Mouse (Mus musculus) retina, postnatal 1 day (tissue): ENCODE results near the gene Rsad1.

Experiments used
- DNase-seq: peaks from one replicate; pipeline ENCODE4 v3.0.0-alpha.2; 2012

The Rsad1 gene

DNA sequence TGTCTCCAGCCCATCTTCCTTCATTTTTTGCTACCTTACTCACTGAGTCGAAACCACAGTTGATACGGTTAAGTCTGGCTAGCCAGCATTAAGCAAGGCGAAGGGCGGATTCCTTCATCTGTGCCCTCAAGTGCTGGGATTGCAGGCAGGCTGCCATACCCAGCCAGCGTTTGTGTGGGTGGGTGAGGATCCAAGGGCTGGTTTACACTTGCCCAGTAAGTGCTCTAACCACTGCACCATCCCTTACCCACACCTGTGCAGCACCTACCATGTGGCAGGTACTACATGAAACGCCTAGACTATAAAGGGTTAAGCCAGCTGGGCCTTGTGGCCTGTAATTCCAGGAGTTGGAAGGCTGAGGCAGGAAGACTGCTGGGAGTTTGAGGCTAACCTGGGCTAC is 1.8 kb downstream of the Rsad1 start:
- DNase-seq: no peak

DNA sequence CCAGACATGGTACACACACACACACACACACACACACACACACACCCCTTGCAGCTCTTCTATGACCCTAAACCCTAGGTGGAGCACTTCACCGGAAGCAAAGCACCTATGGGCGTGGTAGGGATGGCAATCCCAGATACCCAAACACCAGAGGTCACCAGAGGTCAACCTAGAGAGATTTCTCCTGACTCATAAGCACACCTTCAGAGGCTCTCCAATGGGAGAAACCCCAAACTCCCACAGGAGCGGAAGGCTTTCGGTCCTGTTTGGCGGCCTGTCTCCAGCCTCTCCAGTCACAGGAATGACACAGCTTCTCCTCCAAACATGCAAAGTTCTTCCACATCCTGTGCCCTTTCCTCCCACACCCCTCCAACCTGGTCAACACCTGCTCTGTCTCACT is 2.7 kb downstream of the Rsad1 start:
- no peak for DNase-seq

DNA sequence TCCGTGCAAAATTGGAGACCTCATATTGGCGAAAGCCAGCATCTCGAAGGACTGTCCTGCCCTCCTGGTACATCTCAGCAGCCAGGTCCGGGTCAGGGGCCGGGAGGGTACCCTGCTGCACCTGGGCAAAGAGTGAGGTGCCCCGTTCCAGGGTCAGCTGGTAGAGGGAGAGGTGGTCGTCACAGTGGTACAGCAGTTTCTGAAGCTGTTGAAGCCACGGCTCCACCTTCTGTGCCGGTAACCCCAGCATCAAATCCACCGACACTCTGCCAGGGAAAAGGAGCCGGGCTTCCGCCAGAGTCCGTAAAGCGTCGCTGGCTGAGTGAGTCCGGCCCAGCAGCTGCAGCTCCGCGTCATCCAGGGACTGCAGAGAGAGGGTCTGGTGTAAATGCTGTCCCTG is 4.6 kb downstream of the Rsad1 start:
- peak; percentile 27 for DNase-seq

DNA sequence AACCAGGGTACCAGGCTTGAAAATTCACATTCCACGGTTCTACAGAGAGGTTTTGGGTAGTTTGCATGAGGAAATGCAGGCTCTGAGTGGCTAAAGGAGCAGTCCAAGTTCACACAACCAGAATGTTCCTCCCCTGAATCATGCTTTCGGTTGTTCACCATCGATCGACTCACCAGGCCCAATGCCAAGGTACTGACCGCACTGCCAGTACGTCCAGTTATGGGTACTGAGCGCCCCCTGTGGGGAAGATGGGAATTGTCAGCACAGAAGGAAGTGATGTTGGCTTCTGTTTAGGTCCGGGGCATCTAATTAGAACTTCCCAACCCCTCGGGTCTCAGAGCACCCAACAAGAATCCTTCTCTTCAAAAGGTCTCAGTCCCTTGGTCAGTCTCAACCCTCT is 5.1 kb downstream of the Rsad1 start:
- peak; percentile 83 for DNase-seq

DNA sequence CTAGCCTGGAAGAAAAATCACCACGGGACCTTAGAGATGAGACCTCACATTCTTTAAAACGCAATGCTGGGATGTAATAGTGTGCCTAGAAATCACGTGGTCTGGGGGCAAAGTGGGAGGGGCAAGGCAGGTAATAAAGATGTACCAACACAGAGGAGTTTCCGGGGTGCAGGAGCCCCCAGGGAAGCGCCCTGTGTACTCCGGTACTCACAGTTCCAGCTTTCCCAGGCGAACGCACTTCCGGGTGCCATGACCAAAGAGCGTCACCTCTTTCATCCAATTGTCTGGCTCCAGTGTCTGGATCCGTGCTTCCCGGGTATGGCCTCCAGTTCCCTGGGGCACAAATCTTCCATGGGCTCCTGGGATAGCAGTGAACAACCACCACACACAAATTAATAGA is 5.7 kb downstream of the Rsad1 start:
- DNase-seq: no peak

DNA sequence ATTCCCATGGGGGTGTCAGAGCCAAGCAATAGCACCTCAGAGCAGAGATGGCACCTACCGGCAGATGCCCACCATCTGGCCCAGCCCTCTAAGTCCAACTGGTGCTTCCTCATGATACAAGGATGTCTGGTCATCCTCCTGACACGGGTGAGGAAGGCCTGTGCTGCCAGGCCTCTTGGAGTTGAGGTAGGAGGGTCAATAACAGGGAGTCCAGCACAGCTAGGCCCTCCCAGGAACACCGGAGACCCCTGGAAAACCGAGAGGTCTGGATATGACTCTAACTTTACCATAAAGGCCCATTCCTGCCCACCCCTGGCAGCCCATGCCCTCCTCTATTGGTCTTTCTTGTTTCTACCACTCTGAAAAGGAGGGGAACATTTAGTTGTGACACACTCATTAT is 6.7 kb downstream of the Rsad1 start:
- no peak for DNase-seq

DNA sequence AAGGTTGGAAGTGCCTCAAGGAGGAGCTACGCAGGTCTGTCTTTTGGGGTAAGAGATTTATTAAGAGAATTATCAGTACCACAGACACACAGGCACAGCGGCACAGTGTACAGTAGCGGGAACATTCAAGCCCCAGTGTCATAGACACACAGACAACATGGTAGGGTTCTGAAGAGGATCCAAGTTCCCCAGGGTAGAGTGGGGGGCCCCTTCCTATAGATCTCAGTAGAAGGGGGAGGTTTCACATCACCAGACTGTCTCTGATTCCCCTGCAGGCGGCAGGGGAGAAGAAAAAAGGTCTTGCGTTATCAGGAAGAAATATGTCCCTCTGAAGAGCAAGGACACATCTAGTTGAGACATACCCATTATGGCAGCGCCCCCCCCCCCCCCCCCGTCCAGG is 9.3 kb downstream of the Rsad1 start:
- DNase-seq: no peak

DNA sequence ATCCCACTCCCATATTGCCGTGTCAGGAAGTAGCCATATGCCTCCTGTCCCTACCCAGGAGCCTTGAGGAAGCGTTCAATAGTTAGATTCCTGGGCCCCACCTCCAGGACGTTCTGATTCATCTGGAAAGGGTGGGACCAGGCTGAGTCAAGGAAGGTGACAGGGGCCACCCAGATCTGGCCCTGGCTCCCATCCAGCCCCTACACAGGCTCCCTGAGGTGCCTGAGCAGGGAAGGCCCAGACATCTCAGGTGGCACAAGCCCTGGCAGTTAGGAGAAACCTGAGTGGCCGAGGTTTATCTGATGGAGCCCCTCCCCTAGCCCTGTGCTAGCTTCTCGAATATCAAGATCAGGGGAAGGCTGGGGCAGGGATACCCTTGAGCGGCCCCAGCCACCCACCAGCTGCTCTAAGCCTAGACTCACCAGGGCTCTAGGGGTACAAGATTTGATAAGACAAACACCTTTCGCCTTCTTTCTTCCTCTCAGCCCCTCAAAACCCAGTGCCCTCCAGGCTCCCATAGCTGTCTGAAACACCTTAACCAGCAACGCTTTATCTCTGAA is 10.2 kb downstream of the Rsad1 start:
- no peak for DNase-seq

DNA sequence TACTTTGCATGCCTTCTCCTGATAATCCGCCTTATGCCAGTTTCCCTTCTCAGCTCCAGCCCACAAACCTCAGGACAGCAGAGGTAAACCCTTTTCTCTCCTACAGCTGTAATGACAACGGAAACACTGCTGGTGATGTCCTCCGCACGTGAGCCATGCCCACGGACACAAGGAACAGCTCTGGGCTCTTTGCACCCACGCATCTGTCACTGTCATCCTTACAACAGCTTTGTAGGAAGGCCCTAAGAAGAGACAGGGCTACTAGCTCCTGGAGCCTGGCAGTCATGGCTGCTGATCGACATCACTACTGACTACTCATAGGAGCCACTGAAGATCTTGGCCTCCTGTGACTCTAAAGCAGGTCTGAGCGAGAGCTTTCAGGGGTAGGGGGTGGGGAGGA is 15.9 kb downstream of the Rsad1 start:
- no peak for DNase-seq

DNA sequence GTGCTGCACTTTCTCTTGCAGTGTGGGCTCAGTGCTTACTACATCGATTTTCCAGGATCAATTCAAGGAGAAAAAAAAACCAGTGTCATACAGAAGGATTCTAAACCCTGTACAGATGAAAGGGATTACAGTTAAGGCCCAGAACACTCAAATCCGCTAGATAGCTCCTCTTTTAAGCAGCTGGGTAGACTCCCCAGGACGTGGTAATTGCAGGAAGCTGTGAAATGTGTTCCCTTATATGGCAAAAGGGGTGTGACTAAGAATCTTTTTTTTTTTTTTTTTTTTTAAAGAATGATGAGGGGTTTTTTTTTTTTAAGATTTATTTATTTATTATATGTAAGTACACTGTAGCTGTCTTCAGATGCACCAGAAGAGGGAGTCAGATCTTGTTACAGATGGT is 20.2 kb downstream of the Rsad1 start:
- DNase-seq: peak; percentile 22

DNA sequence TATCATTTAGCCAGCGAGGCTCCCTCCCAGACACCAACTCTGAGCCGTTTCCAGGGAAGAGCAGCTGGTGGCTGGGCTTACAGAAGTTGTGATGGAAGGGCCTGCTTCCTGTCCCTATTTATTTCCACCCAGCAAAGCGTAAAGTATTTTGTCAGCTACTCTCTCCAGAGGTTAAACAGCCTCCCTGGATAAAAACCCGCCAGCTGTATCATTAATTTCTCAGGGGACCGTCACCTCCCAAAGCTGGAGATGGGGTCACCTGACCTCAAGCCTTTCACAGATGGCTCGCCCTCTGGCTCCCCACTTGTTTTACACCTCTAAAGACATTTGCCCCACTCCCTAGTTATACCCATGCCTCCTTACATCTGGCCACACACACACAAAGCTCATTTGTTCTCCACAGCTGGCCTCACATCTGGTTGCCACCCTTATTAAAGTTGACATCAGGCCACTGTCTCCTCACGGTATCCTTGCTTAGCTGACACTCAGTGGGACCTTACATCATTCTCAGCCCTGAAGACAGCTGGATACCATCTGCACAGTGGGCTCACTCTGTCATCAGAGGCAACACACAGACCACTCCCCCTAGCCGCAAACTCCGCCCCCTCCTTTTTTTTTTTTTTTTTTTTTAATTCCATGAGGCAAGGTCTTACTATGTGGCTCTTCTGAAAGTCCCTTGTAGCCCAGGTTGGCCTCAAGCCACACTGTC is 22.7 kb downstream of the Rsad1 start:
- peak; percentile 41 for DNase-seq

DNA sequence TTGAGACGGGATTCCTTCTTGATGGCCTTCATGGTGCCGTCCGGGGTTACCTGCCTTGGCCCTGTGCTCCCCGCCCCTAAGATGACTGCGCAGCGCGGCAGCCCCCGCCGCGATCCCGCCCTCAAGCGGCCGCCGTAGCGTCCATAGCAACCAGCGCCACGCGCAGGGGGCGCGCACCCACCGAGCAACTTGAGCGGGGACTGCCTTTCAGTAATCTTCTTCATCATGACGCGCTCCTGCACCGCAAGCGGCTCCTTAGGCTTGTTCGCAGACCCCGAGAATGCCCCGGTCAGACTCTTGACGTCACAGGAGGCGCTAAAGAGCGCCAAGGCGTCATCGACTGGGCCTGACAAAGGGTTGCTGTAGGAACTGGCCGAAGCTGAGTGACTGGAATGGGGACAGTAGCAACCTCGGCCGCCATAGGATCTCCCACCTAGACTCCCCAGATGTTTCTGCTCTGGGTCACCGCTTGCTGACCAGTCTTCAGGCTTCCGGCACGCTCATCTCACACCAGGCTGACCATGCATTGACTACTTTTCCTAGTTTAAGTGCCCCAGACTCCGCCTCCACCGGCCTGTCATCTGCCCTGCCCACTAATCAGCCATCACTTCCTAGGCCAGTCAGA is 27.7 kb downstream of the Rsad1 start, which contains the start of gene Mycbpap:
Gene Mycbpap, minus strand, starts transcription at position 524 of the 625 bp plus-strand sequence.
- peak; percentile 88 for DNase-seq

DNA sequence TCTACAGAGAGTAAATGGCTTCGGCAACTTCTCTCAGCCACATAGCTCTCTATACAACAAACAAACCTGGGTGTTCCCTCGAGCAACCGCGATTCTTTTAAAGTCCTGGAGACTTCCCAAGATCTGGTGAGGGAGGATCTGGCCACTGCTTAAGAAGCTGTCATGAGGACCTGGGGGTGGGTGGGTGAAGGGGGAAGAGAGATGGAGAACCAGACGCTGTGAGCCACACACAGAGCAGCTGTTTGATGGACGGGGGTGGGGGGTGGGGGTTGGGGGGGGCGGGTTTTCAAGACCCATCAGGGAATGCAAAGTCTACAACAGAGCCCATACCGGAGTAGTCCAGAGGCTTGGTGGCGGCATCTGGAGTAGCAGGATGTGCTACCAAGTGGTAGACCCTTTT is 35.6 kb downstream of the Rsad1 start:
- no peak for DNase-seq

DNA sequence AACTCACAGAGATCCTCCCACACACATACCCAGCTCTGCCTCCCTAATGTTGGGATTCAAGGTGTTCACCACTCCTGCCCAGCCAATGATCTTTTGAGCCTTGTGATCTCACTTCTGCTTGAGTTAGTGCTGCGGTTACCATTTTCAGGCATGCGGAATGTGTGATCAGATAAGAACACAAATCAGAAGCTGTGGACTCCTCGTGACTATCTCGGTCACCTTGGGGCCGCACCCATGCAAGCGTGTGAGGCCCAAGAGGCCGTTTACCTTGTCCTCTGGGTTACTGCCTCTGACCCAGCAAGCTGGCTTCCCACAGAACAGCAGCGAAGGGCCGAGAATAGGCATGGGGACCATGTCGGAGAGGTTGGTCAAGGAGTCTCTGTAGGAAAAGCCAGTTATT is 40.1 kb downstream of the Rsad1 start:
- no peak for DNase-seq

DNA sequence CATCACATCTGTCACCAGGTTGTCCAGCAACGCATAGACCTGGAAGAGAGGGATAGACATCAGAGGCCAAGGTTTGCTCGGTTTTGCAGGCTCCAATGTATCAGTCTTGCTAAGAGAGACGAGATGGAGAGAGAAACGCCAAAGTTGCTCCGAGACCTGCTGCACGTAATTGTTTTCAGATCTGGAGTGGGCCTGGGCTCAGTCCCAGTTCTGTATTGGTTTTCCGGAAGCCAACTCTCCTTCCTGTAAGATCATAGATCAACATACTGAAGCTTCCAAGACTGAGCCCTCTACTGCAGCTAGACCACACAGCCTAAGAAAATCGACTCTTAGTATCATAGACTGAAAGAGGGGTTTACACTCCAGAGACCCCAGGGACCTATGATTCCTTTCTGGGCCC is 47.6 kb downstream of the Rsad1 start:
- DNase-seq: no peak

DNA sequence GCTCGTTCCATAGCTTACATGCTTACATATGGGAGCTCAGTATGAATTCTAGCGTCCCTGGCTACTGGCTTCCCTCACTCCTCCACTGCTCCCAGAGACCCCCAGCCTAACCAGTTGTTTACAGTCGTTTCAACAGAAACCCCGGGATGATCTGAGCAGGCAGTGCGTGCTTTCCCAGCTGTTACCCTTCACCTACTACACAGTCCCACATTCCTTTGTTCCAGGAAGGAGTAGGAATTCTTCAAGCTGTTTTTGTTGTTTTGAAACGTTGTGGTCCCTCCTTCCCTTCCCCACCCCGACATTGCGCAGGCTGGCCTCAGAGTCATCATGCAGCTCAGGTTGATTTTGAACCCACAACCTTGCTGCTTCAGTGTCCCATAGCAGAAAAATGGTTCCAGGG is 48.7 kb downstream of the Rsad1 start:
- no peak for DNase-seq

DNA sequence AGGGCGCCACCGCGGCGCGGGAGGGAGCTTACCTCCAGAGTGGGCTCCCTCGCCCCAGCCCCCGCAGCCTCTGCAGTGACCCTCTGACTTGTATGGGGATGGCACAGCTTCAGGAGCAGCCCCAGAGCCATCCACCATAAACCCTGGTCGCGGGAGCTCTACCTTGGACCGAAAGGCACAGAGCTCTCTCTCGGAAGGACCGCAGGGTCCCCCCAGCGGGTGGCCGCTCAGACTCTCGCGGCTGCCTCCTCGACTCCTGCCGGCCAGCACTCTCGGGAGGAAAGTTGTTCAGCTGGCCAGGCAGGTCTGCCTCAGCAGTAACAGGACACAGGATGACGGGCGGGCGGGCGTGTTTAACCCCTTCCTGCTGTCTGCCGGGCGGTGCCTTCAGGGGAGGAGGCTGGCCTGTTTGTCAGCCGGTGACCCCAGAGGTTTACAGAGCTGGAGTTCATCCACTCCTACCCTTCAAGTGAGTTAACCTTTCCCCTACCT is 49.3 kb downstream of the Rsad1 start, which contains the start of gene Epn3:
Gene Epn3, minus strand, starts transcription at position 314 of the 492 bp plus-strand sequence.
- peak; percentile 52 for DNase-seq

DNA sequence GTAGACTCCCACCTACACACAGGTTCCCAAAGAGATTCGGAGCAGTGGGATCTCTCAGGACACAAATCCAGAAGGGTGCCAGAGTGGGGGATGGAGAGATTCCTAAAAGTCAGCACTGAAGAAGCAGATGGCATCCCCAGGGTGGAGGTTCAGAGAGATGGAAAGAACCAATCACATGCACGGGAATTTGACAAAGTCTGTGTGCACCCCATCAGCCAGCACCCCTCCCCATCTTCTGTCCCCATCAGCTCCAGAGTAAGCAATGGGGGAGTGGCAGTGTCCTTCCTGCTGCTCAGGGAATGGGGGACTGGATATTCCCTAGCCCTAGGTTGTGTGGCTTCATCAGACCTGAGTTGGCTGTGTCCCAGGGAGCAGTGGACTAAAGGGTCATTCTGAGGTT is 50.0 kb downstream of the Rsad1 start:
- DNase-seq: no peak

DNA sequence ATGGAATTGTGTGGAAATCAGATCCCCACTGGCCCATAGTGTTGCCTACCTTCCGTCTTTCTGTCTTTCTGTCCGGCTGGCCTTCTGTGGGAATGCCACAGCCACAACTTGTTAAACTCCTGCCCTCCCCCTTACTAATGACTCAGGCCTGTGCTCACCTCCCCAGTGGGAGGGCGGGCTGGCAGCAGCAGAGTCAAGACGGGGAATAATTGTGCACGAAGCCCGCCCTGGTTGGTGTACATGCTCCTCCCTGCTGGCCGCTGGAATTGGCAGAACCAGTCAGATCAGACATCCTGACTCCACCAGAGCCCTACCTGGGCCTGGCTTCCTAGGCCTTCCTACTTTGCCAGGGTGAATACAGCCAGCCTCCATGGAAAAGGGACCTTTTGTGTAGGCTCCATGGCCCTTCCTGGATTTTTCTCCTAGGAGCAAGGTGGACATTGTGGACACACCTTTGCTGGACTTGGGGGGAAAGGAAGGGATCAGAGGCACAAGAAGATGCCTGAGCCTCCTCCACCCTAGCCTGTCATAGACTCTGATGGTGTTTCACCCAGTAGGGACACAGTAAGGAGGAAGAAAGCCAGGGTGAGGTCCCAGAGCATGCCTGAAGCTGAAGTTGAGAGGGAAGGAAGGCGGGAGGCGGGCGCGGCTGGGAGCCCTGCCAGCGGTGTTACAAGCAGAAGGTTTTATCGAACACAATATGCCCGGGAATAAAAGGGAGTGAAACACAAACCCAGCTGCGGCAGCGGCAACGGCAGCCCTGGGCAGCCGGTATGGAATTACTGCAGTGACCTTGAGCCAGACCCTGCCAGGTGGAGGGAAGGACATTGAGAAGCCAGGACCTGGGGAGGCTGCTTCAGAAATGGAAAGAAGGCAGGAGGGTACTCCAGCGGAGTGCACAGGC is 50.7 kb downstream of the Rsad1 start:
- no peak for DNase-seq

DNA sequence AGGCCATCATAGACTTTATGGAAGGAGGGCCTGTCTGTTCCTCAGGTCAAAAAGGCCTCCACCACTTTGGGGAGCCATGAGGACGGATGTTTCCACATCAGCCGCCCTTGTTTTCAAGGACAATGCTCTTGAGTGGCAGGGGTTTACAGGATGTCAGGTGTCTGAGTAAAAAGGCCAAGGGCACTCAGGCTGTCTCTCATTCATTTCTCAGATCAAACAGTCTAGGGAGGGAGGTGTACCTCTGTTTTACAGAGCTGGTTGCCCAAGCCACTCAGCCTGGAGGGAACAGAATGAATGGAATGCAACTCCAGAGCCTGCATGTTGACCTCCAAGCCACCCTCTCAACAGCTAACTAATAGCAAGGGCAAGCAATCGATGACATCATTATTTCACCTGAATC is 53.6 kb downstream of the Rsad1 start:
- DNase-seq: no peak

DNA sequence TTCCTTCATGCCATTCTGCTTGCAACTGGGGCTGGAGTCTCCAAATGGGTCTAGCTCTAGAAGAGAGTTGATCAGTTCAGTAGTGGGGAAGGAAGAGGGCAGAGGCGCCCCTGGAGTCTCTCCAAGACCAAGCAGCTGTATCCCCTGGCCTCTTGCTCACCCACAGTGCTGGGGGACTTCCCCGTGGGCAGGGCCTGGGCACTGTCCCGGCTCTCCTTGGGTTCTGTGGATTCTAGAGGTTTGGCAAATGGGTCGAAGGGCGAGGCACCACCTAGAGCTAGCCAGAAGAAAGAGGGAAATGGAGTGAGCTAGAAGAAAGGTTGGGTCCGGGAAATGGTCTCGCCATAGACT is 57.3 kb downstream of the Rsad1 start:
- DNase-seq: no peak

DNA sequence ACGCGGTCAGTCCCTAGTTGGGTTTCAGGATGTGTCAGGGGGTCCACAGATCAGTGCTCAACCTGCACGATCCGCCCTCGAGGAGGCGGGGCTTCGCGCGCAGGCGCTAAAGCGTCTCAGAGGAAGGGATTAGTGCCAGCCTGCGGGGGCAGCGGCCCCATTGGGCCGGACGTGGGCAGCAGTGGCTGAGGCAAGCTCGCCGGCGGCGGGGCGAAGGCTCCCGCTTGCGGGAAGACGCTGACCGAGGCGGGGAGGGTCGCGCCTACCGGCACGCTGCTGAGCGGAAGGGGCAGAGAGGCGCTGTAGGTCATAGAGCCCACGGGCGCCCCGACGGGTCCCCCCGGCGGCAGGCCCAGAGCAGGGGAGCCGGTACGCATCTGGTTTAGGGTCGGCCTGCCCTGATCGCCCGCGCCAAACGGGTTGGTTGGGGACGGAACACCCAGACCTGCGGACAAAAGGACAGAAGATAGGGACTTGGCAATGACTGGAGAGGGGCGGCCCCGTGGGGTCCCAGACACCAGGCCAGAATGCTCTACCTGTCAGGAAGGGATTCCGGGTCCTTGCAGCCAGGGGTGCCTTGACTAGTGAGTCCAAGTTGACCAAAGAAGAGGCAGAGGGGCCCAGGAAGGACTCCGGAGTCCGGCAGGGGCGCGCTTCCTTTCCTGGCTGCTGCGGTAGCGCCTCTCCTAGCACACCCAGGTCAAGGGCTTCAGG is 57.9 kb downstream of the Rsad1 start:
- peak; percentile 89 for DNase-seq
